Mouse (Mus musculus): ENCODE results near the gene Cryzl1.

- TF ChIP-seq CTCF (IDR thresholded peaks at IDR 0.05; ENCODE audit: low read depth) (no peak), EP300 (optimal IDR thresholded peaks at IDR 0.05) (no peak)
These were observed 42.6 kb upstream of the Cryzl1 start for GRCm38 (mm10) chr16:91771334-91771733.

Measured in stomach, postnatal 0 days (tissue).